Mouse (Mus musculus) brain, adult 10 weeks (tissue): ENCODE results near the gene Dnajb4. TPM values are rescaled to one million over a fixed set of nuclear protein-coding genes. Genes with fewer than 3 reads are reported as not detected.

ENCODE experiments used
- polyA plus RNA-seq: library from polyadenylated mRNA; stranded (reverse); fragments of 350-450 nt; fragmentation: Illumina TruSeq; extraction: RNeasy Lipid Tissue Mini Kit (QIAGEN cat#74804); gene quantifications from one replicate; pipeline ENCODE4 v1.2.3, GENCODE M21; 2015; ENCODE audit warnings: low read depth, low replicate concordance

The Dnajb4 gene
- polyA plus RNA-seq: 74.9 TPM

GRCm38 (mm10) chr3:152209967-152210634, at the start of gene Dnajb4, which contains the start of gene Fubp1:
TSS of gene Dnajb4 (minus strand) at chr3:152210302.
TSS of gene Fubp1 (plus strand) at chr3:152210422.

GRCm38 (mm10) chr3:152166099-152166423, 44.0 kb downstream of the Dnajb4 start, which contains the start of gene Gipc2:
TSS of gene Gipc2 (minus strand) at chr3:152166230.

Other genes starting within 250 kb of the Dnajb4 start
- 5.5 TPM for gene Gipc2, start 44.1 kb downstream of the Dnajb4 start, polyA plus RNA-seq
- gene Fubp1, start 120 bp upstream of the Dnajb4 start, polyA plus RNA-seq: 78.0 TPM
- gene Nexn, start 56.0 kb upstream of the Dnajb4 start, polyA plus RNA-seq: 17.0 TPM
- gene Miga1, start 130.1 kb upstream of the Dnajb4 start, polyA plus RNA-seq: 54.9 TPM
- 108 TPM for gene Usp33, start 136.2 kb upstream of the Dnajb4 start, polyA plus RNA-seq
- 24.4 TPM for gene Zzz3, start 185.2 kb upstream of the Dnajb4 start, polyA plus RNA-seq